Comparison of ENCODE assay signal across 30 mouse cellular contexts in genomic region chr10:129490101-129490500, GRCm38 (mm10). TPM values are rescaled to one million over a fixed set of nuclear protein-coding genes. Genes with fewer than 3 reads are reported as not detected.
DNase-seq lines count a peak whose midpoint lies in the region; TF ChIP-seq lines count a peak whose summit lies in the region.
"Had no signal": no experiment of that assay in that cellular context is flagged by ENCODE, and none has a peak within 500 bp of the region (broad histone marks: within the 10 kb centered on the region; RNA-seq: fewer than 3 reads in every experiment).

No protein-coding gene starts in this region.

- H3K27ac ChIP-seq in left cerebral cortex, adult 2 months, result no peak overlapping the region
- H3K27ac ChIP-seq: gastrocnemius, adult 2 months; heart, adult 2 months; heart, embryonic 13.5 days; hindbrain, embryonic 14.5 days; limb, embryonic 13.5 days; lung, embryonic 15.5 days; midbrain, embryonic 10.5 days; midbrain, embryonic 15.5 days; neural tube, embryonic 15.5 days had no signal

- peak; percentile 1 for DNase-seq in left cerebral cortex, adult 11 months (ENCODE audit: low spot score)
- no peak for DNase-seq in left cerebral cortex, postnatal 4 days
- DNase-seq in frontal cortex, postnatal 14 days (ENCODE audit: low spot score in 2 of 2), result peak; percentile 3 to 6
- peak; percentile 13 to 17 for DNase-seq in left cerebral cortex, adult 2 months (ENCODE audit: extremely low spot score in 1 of 2, low spot score in 2 of 2)
- peak; percentile 7 for DNase-seq in right cerebral cortex, postnatal 25 days
- no peak for DNase-seq in cerebellum, postnatal 25 days
- no peak for DNase-seq in kidney, adult 9 months
- DNase-seq: adrenal gland, postnatal 25 days; B cell, adult 2 months; cerebellum, adult 18-20 months; cerebellum, postnatal 10 days; gastrocnemius, adult 2 months; heart, adult 2 months; heart, postnatal 10 days; kidney, postnatal 14 days; layer of hippocampus, postnatal 36 days; spleen, adult 18-20 months; thymus, adult 18-20 months; thymus, postnatal 36 days had no signal

- H3K4me3 ChIP-seq in left cerebral cortex, adult 2 months, result no peak overlapping the region
- H3K4me3 ChIP-seq: gastrocnemius, adult 2 months; heart, adult 2 months; heart, embryonic 13.5 days; limb, embryonic 13.5 days; lung, embryonic 15.5 days; midbrain, embryonic 10.5 days; midbrain, embryonic 15.5 days; neural tube, embryonic 15.5 days had no signal

- no peak for TF ChIP-seq CTCF in left cerebral cortex, adult 2 months (IDR thresholded peaks at IDR 0.05)

- intact Hi-C loops in left cerebral cortex, postnatal 4 days (cut with DNase I), result no loop called here
- intact Hi-C loops in left cerebral cortex, adult 2 months (cut with DNase I), result no loop called here

RNA-seq across cellular contexts. Expression of gene Olfr789, which starts 5.5 kb away (rescaled TPM):
- not detected for total RNA-seq in left cerebral cortex, postnatal 4 days (2021)
- total RNA-seq in left cerebral cortex, adult 2 months (2021), result not detected
- total RNA-seq: adrenal gland, adult 18-20 months; adrenal gland, postnatal 25 days; gastrocnemius, adult 2 months; gastrocnemius, postnatal 4 days; heart, adult 2 months; heart, postnatal 10 days; hematopoietic stem cell, adult 5-6 weeks; layer of hippocampus, postnatal 36 days; megakaryocyte progenitor cell, adult 5-6 weeks had no signal

RNA-seq across cellular contexts. Expression of gene Olfr790, which starts 8.2 kb away (rescaled TPM):
- not detected for total RNA-seq in left cerebral cortex, postnatal 4 days (2021)
- not detected for total RNA-seq in left cerebral cortex, adult 2 months (2021)
- total RNA-seq: adrenal gland, adult 18-20 months; adrenal gland, postnatal 25 days; gastrocnemius, adult 2 months; gastrocnemius, postnatal 4 days; heart, adult 2 months; heart, postnatal 10 days; hematopoietic stem cell, adult 5-6 weeks; layer of hippocampus, postnatal 36 days; megakaryocyte progenitor cell, adult 5-6 weeks had no signal

RNA-seq across cellular contexts. Expression of gene Olfr788, which starts 19.3 kb away (rescaled TPM):
- not detected for total RNA-seq in left cerebral cortex, postnatal 4 days (2021)
- total RNA-seq in left cerebral cortex, adult 2 months (2021), result not detected
- total RNA-seq: adrenal gland, adult 18-20 months; adrenal gland, postnatal 25 days; gastrocnemius, adult 2 months; gastrocnemius, postnatal 4 days; heart, adult 2 months; heart, postnatal 10 days; hematopoietic stem cell, adult 5-6 weeks; layer of hippocampus, postnatal 36 days; megakaryocyte progenitor cell, adult 5-6 weeks had no signal

RNA-seq across cellular contexts. Expression of gene Olfr787, which starts 28.4 kb away (rescaled TPM):
- not detected for total RNA-seq in left cerebral cortex, postnatal 4 days (2021)
- total RNA-seq in left cerebral cortex, adult 2 months (2021), result not detected
- total RNA-seq: adrenal gland, adult 18-20 months; adrenal gland, postnatal 25 days; gastrocnemius, adult 2 months; gastrocnemius, postnatal 4 days; heart, adult 2 months; heart, postnatal 10 days; hematopoietic stem cell, adult 5-6 weeks; layer of hippocampus, postnatal 36 days; megakaryocyte progenitor cell, adult 5-6 weeks had no signal

RNA-seq across cellular contexts. Expression of gene Olfr791, which starts 31.5 kb away (rescaled TPM):
- total RNA-seq in left cerebral cortex, postnatal 4 days (2021), result not detected
- total RNA-seq in left cerebral cortex, adult 2 months (2021), result not detected
- total RNA-seq: adrenal gland, adult 18-20 months; adrenal gland, postnatal 25 days; gastrocnemius, adult 2 months; gastrocnemius, postnatal 4 days; heart, adult 2 months; heart, postnatal 10 days; hematopoietic stem cell, adult 5-6 weeks; layer of hippocampus, postnatal 36 days; megakaryocyte progenitor cell, adult 5-6 weeks had no signal

Comparison
In these comparisons a context has a peak if more than half of its experiments do, and no peak if none do; other contexts are left out.
1. DNase-seq: peak in left cerebral cortex, adult 11 months (single experiment), frontal cortex, postnatal 14 days (2 of 2), left cerebral cortex, adult 2 months (2 of 2) and right cerebral cortex, postnatal 25 days (single experiment); none in left cerebral cortex, postnatal 4 days (single experiment), cerebellum, postnatal 25 days (0 of 2) and kidney, adult 9 months (single experiment).